Mouse (Mus musculus) G1E (cell line): ENCODE results near the gene Pcolce2.

ENCODE experiments used
- CTCF ChIP-seq: IDR thresholded peaks from 2 replicates; pipeline ENCODE4 v1.5.1; 2012; ENCODE audit warnings: low read depth, low read length, inconsistent platforms, mixed read lengths
- TAL1 ChIP-seq: conservative IDR thresholded peaks from 2 replicates; pipeline ENCODE4 v1.6.1; 2012; ENCODE audit warnings: low read depth, low read length, inconsistent platforms, mixed read lengths

DNA sequence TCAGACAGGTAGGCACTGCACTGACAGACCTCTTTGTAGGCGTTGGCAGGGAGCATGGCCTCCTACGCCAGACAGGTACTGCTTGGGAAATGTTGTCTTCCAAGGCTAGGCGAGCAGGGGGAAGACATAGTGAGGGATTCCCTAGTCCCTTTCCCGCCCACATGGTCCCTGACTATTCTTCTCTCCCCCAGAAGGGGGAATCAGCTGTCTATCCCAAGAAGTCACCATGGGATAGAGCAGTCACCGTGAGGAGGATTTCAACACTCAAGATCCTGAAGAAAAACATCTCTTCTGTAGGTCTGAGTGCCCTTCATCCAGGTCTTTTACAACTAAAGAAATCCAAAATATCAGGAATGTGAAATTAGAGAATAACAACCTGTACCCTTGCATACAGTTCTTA, 30.2 kb upstream of the Pcolce2 start:
- no peak for TF ChIP-seq CTCF
- no peak for TF ChIP-seq TAL1
